Mouse (Mus musculus): ENCODE results near the gene Tomm40l.

DNA sequence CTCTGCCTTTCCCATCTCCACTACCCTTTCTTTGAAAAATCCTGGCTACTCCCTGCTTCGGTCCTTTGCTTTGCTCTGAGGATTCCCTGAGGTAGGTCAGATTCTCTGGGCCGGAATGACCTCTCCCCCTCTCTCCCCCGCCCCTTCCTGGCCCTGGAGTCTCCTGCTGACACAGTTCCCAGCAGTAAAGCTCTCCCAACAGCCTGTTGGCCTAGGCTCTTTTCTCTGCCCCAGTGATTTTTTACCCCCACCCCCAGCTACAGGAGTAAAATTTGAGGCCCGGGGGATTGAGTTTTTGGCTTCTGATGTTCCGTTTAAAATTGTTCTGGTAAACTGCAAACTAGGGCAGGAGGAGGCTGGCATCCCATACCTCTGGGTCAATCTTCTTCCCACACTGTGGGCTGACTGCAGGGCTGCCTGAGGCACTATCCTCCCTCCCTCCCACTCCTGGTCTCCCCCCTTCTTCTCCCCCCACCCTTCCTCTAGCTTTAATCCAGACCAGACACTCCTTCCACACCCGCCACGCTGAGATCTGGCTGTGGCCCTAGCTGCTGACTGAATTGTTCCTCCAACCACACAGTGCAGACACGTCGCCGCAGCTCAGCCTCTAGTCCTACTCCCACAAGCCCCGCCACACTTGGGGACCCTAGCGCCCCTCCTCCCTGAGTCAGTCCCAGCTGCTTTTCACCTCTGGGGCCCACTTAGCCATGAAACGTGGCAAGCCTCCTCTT, 29.4 kb upstream of the Tomm40l start:
- TF ChIP-seq CTCF (conservative IDR thresholded peaks at IDR 0.05; ENCODE audit: low read length) (no peak), POU5F1 (IDR thresholded peaks at IDR 0.05; ENCODE audit: borderline replicate concordance, low read length) (no peak)
